Mouse (Mus musculus) CD4-positive, CD25-positive, alpha-beta regulatory T cell, adult 4 months (primary cell): Measurements from ENCODE around the gene Rcbtb1. TPM values are rescaled to one million over a fixed set of nuclear protein-coding genes. Genes with fewer than 3 reads are reported as not detected.
A peak's percentile ranks its signal among the peaks of the same experiment; 100 is the strongest.
"Not testable (repeated sequence)": the region's sequence is repeated elsewhere in the genome, so short reads cannot be mapped to it uniquely, and the experiment has no call there.

Experiments
- ATAC-seq: one replicate; pipeline ENCODE4 v1.8.0; 2017
- polyA plus RNA-seq, 2 experiments: library from polyadenylated mRNA; unstranded; fragments of 100-300 nt; shearing (Covaris generic); gene quantifications; one replicate each; pipeline ENCODE4 v1.2.1; 2017

Rcbtb1 gene
- polyA plus RNA-seq = 10 to 100 TPM; 24.7 to 29.5 TPM

DNA sequence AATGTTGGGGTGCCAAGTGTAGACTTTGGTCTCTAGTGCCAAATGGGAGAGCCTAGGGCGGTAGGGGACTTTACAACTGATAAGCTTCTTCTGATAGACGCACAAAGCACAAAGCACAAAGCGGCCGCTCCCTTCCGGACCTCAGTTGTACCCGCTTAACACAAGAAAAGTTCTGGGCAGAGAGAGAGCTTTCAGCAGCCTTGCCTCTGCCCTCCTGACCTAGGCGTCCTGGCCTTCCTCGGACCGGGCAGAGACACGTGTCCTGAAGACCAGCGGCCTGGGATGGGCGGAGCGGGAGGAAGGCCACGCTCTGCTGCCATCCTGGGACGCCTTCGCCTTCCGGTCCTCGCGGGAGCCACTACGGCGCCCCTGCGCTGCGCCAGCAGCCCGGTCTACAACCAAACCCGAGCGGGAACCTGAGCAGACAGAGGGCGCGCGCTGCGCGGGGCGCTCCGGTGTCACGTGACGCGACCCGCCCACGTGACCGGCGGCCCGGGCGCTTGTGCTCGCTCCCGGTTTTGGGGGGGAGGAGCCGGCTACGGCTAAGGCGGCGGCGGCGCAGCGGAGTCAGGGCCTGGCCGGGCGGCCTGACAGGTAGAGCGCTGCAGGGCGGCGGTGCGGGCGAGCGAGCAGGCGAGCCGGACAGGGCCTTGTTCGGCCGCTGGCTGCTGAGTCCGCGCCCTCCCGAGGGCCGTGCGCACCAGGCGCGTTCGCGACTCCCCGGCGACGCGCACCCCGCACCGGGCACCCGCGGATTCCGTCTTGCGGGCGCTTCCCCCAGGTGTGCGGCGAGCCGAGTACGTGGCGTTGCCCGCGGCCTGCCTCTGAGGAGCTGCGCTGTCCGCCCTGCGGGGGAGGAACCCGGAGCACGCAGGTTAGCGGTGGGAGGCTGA is at the start of gene Rcbtb1:
Gene Rcbtb1 (plus strand): TSS at position 499 of the 893 bp plus-strand sequence.
- peak; percentile 83 for ATAC-seq

GRCm38 (mm10) chr14:59155589-59155988 is 45.4 kb upstream of the Rcbtb1 start:
- no peak for ATAC-seq

DNA sequence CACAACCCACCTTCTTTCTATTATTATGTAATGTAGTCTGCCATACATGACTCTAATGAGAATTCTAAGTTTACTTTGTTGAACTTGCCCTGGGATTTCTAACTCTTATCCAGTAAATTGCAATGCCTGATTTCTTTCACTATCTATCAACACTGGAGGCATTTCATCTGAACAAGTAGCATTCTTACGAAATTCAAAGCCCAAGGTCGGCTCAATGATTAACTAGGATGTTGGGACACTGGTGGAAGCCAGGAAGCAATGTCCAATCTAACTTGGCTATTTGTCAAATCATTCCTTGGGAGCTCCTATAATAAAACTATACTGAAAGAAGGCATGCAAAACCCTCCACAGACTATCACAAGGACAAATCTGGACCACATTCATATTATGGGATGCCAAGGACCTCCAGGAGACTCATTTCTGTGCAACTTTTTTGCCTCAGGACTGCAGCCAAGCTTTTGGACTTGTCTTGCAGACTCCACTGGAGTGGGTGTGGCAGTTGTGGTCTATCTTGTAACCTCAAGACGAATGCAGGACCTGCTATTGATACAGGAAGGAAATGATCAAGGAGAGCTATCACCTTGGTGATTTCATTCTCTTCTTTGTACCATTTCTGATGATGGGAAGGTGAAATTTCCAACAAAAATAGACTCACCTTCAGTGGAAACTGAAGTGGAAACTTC is 43.9 kb upstream of the Rcbtb1 start:
- ATAC-seq = no peak

- no peak for ATAC-seq
Measured at GRCm38 (mm10) chr14:59178649-59179048, 22.4 kb upstream of the Rcbtb1 start, which contains the start of gene Gm5142. Gm5142 (minus strand) TSS chr14:59178749.

DNA sequence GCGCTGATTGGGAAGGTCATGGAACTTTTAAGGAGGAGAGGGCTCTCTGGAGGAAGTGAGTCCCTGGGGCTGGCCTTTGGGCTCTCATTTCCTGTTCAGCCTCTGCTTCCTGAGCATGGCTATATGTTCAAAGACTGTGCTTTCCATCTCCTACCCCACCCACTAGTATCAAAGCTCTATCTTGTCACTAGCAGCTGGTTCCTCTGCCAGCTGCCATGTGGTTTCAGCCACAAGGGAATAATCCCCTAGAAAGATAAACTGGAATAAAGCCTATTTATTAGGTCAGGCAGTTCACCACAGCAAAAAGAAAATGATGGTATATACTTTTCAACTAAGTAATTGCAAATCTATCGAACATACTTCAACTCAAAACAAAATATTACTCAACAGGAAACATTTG is 18.3 kb upstream of the Rcbtb1 start:
- ATAC-seq = no peak

GRCm38 (mm10) chr14:59185514-59185913 is 15.5 kb upstream of the Rcbtb1 start:
- ATAC-seq = peak; percentile 63

- ATAC-seq = no peak
Measured at GRCm38 (mm10) chr14:59186121-59186520, 14.9 kb upstream of the Rcbtb1 start.

GRCm38 (mm10) chr14:59201604-59202215 is 701 bp downstream of the Rcbtb1 start:
- ATAC-seq = peak; percentile 43

GRCm38 (mm10) chr14:59205461-59205860 is 4.5 kb downstream of the Rcbtb1 start:
- no peak for ATAC-seq

GRCm38 (mm10) chr14:59205976-59206583 is 5.1 kb downstream of the Rcbtb1 start:
- ATAC-seq = no peak

- peak; percentile 37 for ATAC-seq
Measured at GRCm38 (mm10) chr14:59209003-59209402, 8.0 kb downstream of the Rcbtb1 start.

- ATAC-seq = no peak
Measured at GRCm38 (mm10) chr14:59209816-59210215, 8.8 kb downstream of the Rcbtb1 start.

DNA sequence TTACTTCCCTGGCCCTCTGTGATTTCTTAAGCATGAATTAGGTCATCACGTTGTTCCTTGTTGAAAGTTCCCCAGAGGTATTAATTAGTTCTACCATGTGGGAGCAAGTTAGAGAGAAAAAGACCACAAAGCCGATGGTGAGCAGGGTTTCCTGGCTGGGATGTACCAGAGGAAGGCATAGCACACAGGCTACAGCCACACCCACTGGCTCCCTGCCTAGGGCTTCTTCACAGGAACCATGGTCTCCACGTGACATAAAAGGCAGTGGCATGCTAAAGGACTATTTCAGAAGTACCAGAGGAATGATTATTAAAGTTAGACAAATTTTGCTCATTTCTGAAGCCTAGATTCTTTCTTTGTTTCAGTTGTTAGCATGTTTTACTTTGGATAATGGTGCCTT is 18.2 kb downstream of the Rcbtb1 start:
- no peak for ATAC-seq

GRCm38 (mm10) chr14:59226240-59226639 is 25.2 kb downstream of the Rcbtb1 start:
- ATAC-seq = no peak

- ATAC-seq = peak; percentile 51
Measured at GRCm38 (mm10) chr14:59229822-59230221, 28.8 kb downstream of the Rcbtb1 start.

GRCm38 (mm10) chr14:59230331-59230966 is 29.4 kb downstream of the Rcbtb1 start:
- ATAC-seq = no peak

GRCm38 (mm10) chr14:59232003-59232402 is 31.0 kb downstream of the Rcbtb1 start:
- peak; percentile 23 for ATAC-seq

- ATAC-seq = no peak
Measured at GRCm38 (mm10) chr14:59233635-59234034, 32.6 kb downstream of the Rcbtb1 start.

DNA sequence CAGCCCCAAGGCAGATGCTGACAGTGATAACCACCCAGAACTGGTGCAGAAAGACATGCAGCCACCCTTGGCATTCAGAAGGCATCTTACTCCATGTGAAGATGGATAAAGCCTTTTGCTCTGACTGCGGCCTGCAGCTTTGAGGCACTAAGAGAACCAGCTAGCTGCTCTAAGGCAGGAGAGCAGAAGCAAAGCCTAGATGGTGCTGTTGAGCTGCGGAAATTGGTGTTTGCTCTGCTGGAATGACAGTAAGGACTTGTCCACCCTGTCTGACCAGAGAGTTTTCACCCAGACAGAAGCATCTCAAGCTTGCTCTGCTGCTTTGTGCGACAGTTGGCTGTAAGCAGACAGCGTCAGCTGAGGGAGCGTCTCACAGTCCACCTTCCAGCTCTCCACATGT is 49.3 kb downstream of the Rcbtb1 start:
- not testable (repeated sequence) for ATAC-seq

DNA sequence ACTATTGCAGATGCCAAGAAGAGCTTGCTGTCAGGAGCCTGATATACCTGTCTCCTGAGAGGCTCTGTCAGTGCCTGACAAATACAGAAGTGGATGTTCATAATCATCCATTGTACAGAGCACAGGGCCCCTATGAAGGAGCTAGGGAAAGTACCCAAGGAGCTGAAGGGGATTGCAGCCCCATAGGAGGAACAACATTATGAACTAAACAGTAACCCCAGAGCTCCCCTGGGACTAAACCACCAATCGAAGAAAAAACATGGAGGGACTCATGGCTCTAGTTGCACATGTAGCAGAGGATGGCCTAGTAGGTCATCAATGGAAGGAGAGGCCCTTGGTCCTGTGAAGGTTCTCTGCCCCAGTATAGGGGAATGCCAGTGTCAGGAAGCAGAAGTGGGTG is 54.9 kb downstream of the Rcbtb1 start:
- ATAC-seq = not testable (repeated sequence)

DNA sequence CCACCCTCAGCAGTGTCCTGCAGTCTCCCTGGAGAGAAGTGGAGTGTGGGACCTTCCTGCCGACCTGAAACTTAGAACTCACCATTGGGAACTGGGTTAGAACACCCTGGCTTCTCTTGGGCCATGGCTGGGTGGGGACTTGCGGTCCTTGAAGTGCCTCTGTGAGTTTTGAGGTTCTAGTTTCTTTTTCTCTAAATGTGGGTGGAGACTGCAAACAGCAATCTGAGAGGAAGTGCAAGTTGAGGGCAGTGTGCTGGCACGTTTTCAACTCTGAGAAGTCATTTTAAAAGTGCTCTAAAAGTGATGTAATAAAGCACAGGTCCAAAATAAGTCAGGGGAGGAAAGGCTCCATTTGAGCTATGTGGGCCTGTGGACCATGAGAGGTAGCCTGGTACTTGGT is 59.0 kb downstream of the Rcbtb1 start, which contains the start of gene Gm6904:
Gene Gm6904 (minus strand): TSS at position 161 of the 400 bp plus-strand sequence.
- peak; percentile 99 for ATAC-seq

DNA sequence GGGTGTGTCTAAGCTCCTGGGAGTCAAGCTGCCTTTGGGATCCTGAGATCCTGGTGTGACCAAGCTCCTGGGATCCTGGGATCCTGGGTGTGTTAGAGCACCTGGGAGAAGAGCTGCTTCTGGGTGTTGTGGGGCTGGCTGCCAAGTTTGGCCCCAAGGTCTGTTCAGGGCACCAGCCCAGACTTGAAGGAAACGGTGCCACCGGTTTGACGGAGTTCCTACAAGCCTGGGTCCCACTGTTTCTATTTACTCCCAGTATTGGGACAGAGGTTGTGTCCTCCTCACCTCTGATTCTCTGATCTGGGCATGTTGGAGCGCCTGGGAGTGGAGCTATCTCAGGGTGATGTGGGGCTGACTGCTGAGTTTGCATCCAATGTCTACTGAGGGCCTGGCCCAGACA is 74.0 kb downstream of the Rcbtb1 start:
- ATAC-seq = not testable (repeated sequence)
